Mouse (Mus musculus): Measurements from ENCODE around the gene Spaca6.

Spaca6 gene

GRCm38 (mm10) chr17:17826751-17827657 is at the start of gene Spaca6:
Gene Spaca6, plus strand, starts transcription at chr17:17827158.
- DNase-seq (ENCODE audit: extremely low spot score, low spot score): peak; percentile 94

GRCm38 (mm10) chr17:17790866-17791630 is 35.9 kb upstream of the Spaca6 start:
- DNase-seq (ENCODE audit: extremely low spot score, low spot score): no peak

GRCm38 (mm10) chr17:17792578-17792977 is 34.4 kb upstream of the Spaca6 start:
- no peak for DNase-seq (ENCODE audit: extremely low spot score, low spot score)

- DNase-seq (ENCODE audit: extremely low spot score, low spot score): no peak
Observed at GRCm38 (mm10) chr17:17795527-17795926, 31.4 kb upstream of the Spaca6 start.

- DNase-seq (ENCODE audit: extremely low spot score, low spot score): no peak
Observed at GRCm38 (mm10) chr17:17823612-17824336, 3.2 kb upstream of the Spaca6 start.

GRCm38 (mm10) chr17:17825921-17826591 is 902 bp upstream of the Spaca6 start:
- DNase-seq (ENCODE audit: extremely low spot score, low spot score): peak; percentile 73

- DNase-seq (ENCODE audit: extremely low spot score, low spot score): peak; percentile 95
Observed at GRCm38 (mm10) chr17:17827658-17828190, 766 bp downstream of the Spaca6 start.

GRCm38 (mm10) chr17:17828191-17828981 is 1.4 kb downstream of the Spaca6 start:
- DNase-seq (ENCODE audit: extremely low spot score, low spot score): peak; percentile 90

- no peak for DNase-seq (ENCODE audit: extremely low spot score, low spot score)
Observed at GRCm38 (mm10) chr17:17829052-17829785, 2.3 kb downstream of the Spaca6 start.

GRCm38 (mm10) chr17:17829816-17830535 is 3.0 kb downstream of the Spaca6 start:
- DNase-seq (ENCODE audit: extremely low spot score, low spot score): no peak

- no peak for DNase-seq (ENCODE audit: extremely low spot score, low spot score)
Observed at GRCm38 (mm10) chr17:17830731-17831130, 3.8 kb downstream of the Spaca6 start.

- no peak for DNase-seq (ENCODE audit: extremely low spot score, low spot score)
Observed at GRCm38 (mm10) chr17:17834896-17835295, 7.9 kb downstream of the Spaca6 start.

GRCm38 (mm10) chr17:17836101-17836500 is 9.1 kb downstream of the Spaca6 start:
- no peak for DNase-seq (ENCODE audit: extremely low spot score, low spot score)

GRCm38 (mm10) chr17:17837426-17837825 is 10.5 kb downstream of the Spaca6 start:
- peak; percentile 46 for DNase-seq (ENCODE audit: extremely low spot score, low spot score)

- DNase-seq (ENCODE audit: extremely low spot score, low spot score): peak; percentile 86
Observed at GRCm38 (mm10) chr17:17837919-17838701, 11.2 kb downstream of the Spaca6 start.

- no peak for DNase-seq (ENCODE audit: extremely low spot score, low spot score)
Observed at GRCm38 (mm10) chr17:17839276-17839675, 12.3 kb downstream of the Spaca6 start.

GRCm38 (mm10) chr17:17840796-17841195 is 13.8 kb downstream of the Spaca6 start:
- no peak for DNase-seq (ENCODE audit: extremely low spot score, low spot score)
